Mouse (Mus musculus): ENCODE results near the gene Epb41l5. TPM values are rescaled to one million over a fixed set of nuclear protein-coding genes. Genes with fewer than 3 reads are reported as not detected.

The Epb41l5 gene
- total RNA-seq, 2 experiments from 2014 or later = 5.8 to 6.8 TPM

DNA sequence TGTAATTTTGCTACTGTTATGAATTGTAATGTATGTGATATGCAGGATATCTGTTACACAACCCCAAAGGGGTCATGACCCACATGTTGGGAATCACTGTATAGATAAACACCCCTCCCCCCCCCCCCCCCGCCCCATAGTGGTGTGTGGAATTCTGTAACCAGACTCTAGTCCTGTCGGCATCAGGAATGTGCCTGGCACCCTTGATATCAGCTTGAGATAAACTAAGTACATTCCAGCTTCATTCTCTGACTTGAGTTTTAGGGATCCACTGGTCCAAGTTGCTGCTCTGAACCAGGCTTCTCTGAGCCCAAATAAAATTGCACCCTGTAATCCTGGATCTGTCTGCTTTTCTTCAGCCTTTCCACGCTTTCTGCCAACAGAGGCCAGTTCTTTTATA lies 107.2 kb downstream of the Epb41l5 start:
- no peak for DNase-seq (ENCODE audit: extremely low spot score in 1 of 2, low spot score in 2 of 2)
- intact Hi-C loops (cut with DNase I) = no loop called here

DNA sequence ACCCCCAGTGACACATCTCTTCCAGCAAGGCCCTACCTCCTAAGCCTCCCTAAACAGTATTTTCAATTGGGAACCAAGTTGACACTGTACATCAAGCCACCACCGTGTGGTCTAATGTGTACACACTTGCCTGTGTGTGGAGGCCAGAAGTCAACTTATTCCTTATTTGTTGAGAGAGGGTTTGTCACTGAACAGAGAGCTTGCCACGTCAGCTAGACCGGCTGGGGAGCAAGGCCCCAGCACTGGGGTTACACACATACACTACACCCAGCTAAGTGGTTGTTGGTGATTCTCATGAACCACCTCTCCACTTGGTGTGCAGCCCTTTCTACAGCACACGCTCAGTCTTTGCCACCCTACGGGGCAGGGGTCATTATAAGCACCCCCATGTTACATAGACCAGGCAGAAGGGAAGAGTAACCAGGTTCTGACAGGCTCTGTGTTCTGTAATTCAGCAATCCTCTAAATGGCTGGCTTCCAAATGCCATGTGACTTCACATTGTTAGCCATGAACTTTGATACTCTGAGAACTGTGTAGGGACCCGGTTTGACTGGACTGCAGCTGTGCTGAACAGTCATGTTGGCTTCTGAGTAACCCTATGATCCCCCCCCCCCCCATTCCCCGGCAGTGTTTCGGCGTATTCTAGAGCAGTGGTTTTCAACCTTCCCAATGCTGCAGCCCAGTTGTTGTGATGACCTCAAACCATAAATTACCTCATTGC lies 107.8 kb downstream of the Epb41l5 start:
- intact Hi-C loops (cut with DNase I) = no loop called here
- no peak for DNase-seq (ENCODE audit: extremely low spot score in 1 of 2, low spot score in 2 of 2)

DNA sequence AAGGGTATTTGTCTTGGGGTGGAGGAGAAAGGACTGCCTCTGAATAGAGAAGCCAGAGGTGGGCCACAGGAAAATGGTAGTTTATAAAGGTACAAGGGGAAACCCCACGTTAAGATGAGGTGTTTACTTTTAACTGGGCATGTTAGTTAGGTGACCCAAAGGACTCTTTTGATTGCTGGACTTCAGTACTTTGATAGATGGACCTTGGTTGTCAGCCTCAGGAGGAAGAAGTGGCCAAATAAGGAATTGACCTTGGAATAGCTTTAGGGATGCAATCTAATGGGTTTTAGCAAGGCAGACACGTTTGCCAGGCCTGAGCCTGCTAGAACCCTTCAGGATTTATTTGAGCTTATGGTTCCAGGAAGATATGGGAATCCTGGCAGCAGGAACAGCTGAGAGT lies 109.5 kb downstream of the Epb41l5 start:
- no peak for DNase-seq (ENCODE audit: extremely low spot score in 1 of 2, low spot score in 2 of 2)
- intact Hi-C loops (cut with DNase I) = no loop called here

DNA sequence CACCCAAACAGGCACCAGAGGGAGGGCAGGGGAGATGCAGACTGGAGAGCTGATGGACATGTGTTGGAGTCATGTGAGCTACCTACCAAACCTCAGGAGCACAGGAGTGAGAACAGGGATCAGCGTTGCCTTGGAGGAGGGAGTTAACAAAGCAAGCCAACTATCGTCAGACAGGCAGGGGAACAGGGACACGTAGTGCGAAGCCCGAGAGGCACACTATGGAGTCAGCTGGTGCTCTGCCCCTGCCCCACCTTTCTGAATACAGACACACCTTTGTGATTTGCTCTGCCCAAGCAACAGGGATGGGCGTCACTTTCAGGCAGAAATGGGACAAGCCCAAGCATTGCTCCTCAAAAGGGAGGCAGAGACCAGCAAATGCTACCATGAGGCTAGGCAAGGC lies 111.1 kb downstream of the Epb41l5 start:
- intact Hi-C loops (cut with DNase I) = no loop called here
- DNase-seq (ENCODE audit: extremely low spot score in 1 of 2, low spot score in 2 of 2) = no peak

DNA sequence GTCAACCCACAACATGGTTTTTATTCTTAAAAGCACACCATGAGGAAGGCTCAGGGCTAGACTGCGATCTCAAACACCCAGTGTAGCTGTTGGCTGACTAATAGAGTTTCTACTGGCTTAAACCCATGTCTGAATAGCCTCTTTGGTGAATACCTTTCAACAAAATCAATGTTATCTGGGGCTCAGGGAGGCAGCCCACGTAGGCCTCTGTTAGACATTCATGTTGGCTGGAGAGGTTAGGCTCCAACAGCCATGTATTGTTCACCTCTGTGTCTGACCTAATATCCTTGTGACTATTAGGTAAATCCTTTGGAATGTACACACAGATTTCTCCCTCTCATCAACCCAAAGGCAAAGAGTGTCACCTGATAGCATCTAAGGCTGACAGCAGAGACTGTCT lies 112.7 kb downstream of the Epb41l5 start:
- intact Hi-C loops (cut with DNase I) = no loop called here
- no peak for DNase-seq (ENCODE audit: extremely low spot score in 1 of 2, low spot score in 2 of 2)

DNA sequence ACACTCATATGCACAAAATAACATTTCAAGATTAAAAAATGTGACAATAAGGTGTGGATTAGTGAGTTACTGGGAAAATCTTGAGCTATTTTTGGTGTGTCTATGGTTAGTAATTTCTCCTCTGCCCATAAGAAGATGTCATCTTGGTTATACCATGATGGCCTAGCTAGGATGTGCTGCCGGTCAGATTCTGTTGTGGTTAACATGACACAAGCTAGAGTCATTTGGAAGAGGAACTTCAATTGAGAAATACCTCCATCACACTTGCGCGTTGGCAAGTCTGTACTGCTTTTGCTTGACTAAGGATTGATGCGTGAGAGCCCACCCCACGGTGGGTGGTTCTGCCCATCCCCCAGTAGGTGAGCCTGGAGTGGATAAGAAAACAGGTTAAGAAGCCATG lies 114.5 kb downstream of the Epb41l5 start:
- DNase-seq (ENCODE audit: extremely low spot score in 1 of 2, low spot score in 2 of 2) = no peak
- intact Hi-C loops (cut with DNase I) = no loop called here

DNA sequence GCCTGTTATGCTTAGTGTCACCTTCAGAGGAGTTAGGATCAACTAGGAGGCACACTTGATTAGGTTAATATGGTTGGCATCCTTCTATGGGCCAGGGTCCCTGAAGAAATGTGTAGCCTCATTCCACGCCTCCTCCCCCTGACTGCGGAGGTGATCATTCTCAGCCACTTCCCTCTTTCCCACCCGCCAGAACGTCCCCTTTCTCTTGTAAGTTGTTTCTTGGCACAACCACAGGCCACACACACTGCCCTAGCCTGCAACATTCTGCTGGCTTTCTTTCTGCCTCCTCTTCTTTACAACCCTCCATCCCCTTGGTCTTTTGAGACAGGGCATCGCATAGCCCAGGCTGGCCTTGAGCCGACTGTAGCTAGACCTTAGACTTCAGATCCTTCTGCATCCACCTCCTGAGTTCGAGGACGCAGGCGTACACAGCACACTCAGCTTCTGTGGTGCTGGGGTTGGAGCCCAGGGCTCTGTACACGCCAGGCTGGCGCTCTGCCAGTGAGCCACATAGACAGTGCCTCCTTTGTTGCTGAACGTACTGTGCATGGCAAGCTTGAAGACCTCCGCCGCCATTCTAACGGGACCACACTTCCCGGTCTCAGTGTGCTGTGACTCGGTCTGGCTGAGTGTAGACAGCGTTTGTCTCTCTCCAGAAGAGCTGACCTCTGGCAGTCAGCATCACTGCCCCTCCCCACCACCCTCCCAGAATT lies 115.6 kb downstream of the Epb41l5 start:
- DNase-seq (ENCODE audit: extremely low spot score in 1 of 2, low spot score in 2 of 2) = peak; percentile 23 to 51
- intact Hi-C loops (cut with DNase I) = no loop called here

DNA sequence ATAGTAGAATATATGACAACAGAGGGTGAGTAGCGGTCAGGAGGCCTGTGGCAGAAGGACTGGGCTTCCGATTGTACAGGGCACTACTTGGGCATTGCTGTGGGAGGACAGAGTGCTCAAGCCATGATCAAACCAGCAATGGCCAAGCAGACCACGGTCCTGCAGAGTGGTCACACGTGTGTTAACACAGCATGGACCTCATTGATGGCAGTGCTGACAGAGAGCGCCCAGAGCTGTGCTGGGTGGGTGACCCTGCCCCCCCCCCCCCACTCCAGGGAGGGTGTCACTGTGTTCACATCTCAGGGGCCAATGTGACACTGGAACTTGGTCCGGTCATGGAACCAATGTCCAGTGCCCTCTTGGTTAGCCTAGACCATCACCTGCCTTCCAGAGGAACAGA lies 116.6 kb downstream of the Epb41l5 start:
- DNase-seq (ENCODE audit: extremely low spot score in 1 of 2, low spot score in 2 of 2) = no peak
- intact Hi-C loops (cut with DNase I) = no loop called here

DNA sequence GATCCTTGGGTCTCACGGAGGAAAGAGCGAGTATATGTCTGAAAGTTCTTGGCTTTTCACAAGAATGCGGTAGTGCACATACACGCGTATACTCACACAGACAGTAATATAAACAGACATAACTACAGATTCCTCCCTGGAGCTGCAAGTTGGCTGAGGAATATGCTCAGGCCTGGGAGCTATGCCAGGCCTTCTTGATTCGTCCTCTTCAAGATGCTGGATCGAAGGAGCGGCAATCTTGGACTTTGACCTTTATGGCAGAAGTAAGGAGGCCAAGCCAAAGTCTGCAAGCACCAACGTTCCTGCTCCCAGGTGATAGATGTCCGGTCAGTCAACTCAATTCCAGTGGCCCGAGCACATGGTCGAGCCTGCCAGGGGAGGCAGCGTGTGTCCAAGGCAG lies 117.9 kb downstream of the Epb41l5 start:
- intact Hi-C loops (cut with DNase I) = no loop called here

DNA sequence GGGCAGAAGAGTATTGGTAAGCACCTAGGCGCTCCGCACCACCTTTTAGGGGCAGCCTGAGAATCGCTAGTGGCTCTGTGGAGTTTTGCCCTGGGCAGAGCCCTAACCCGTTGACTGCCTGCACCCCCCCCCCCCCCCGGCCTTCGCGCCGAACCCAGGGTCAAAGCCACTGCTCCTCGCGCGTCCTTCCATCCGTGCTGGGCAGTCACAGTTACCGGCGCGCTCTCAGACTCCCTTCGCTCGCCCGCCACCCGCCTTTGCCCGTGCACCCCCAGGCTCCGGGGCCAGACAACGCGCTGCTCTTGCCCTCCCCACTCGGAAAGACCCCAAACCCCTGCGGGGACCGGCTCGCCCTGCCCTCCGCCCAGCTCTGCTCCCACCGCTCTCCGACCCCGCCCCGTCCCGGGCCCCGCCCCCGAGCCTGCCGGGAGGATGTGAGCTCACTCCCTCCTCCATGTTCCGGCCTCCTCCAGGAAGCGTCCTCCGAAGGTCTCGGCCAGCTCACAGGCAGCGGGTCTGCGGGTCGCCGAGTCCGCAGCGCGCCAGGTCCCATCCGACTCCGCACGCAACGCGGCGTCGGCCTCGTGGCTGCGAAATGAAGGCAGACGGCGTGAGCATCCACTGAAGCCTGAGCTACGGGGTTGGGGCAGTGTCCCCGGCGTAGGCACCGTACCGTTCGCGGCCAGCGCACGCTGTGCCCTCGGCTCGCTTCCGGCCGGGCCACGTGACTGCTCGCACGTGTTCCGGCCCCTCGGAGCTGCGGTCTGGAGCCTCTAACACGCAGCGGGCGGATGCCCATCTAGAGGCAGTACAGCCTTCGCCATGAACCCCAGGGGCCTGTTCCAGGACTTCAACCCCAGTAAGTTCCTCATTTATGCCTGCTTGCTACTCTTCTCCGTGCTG lies 122.9 kb downstream of the Epb41l5 start, which contains the start of gene Tmem185b:
Gene Tmem185b (plus strand): TSS at position 472 of the 903 bp plus-strand sequence.
- intact Hi-C loops (cut with DNase I) = no loop called here

More for the DNA sequence above, 117.9 kb downstream of the Epb41l5 start:
- no peak for DNase-seq (ENCODE audit: extremely low spot score in 1 of 2, low spot score in 2 of 2)

DNA sequence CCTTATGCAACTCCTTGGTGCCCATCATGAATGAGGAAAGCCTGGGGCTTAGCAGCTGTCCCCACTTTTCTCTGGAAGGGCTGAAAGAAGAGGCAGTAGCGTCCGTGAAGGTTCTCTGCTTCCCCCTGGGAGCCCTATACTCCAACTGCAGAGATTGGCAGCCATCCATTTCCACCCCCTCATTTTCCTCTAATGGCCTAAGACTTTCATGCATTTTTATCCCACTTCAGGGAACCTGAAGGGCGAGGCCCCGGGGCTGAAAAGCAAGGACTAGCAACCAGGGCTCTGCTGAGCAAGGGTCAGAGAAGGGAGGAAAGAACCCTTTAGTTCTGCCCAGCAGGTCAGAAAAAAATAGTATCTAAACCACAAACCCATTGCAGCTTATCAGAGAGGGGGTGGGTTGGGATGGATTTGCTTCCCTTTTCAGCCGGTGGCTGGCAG lies 123.8 kb downstream of the Epb41l5 start:
- intact Hi-C loops (cut with DNase I) = no loop called here
- peak; percentile 28 to 72 for DNase-seq (ENCODE audit: extremely low spot score in 1 of 2, low spot score in 2 of 2)

More for the DNA sequence above, 122.9 kb downstream of the Epb41l5 start, which contains the start of gene Tmem185b:
- DNase-seq (ENCODE audit: extremely low spot score in 1 of 2, low spot score in 2 of 2) = peak; percentile 78 to 98

DNA sequence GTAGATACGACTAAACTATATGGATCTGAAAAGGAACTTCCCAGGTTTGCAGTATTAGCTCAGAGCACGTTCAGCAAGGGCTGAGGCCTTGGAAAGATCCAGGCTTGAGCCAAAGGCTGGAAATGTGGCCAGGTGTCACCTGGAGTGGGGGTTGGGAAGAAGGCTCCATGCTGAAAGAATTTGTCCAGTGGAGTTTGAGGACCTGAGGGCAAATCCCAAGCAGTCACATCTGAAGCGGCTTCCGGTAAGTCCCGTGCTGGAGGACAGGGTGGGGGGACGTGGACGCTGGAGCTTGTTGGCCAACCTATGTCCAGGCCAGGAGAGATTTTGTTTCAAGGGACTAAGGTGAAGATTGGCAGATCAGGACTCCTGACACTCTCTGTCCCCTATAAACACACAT lies 125.0 kb downstream of the Epb41l5 start:
- no peak for DNase-seq (ENCODE audit: extremely low spot score in 1 of 2, low spot score in 2 of 2)
- intact Hi-C loops (cut with DNase I) = no loop called here

DNA sequence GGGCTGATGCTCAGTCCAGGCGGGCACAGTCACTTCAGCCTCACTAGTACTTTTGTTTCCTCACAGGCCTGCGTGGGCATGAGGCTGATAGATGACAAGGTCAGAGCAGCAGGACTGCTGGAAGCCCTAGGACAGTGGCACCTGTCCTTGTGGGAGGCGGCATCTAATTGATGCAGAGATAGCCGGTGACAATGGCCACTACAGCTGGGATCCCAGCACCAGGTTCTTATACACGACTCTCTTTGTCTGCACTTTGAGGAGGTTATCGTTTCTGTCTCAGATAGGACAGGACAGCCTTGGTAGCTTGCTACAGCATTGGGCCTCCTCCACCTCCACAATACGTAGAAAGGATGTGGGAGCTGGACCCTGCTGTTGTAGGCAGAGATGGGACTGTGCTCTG lies 125.4 kb downstream of the Epb41l5 start:
- intact Hi-C loops (cut with DNase I) = no loop called here
- no peak for DNase-seq (ENCODE audit: extremely low spot score in 1 of 2, low spot score in 2 of 2)

DNA sequence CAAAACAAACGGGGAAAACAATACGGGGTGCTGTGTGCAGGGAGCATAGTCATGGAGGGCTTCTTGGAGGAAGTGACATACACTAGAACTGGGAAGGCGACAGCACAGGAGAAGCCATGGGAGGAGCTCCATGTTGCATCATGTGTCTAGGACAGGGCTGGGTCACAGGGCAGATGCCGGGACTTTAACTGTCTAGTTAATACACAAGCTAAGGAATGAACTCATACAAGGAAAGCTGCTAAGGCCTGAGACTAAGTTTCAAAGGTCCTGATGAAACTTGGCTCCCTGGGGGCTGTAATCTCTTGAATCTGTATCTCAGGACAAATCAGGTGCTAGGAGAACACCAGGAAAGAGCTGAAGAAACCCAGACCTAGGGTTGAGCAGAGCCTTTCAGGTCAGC lies 126.1 kb downstream of the Epb41l5 start:
- DNase-seq (ENCODE audit: extremely low spot score in 1 of 2, low spot score in 2 of 2) = no peak
- intact Hi-C loops (cut with DNase I) = no loop called here

DNA sequence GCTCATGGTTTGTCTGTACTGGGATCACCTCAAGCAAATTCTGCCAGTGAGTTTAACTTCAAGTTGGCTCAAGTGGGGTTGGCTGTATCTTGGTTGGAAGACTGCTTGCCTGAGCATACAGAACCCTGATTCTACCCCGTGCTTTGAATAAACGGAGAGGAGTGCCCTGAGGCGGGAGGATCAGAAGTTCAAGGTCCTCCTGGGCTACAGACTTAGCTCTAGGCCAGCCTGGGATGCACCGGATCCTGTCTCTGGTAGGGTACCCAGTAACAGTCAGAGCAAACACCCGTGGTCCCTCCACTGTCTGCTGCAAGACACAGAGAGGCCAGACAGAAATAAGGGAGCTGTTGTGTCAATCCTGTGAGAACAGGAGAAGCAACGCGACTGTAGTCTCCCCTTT lies 127.1 kb downstream of the Epb41l5 start:
- intact Hi-C loops (cut with DNase I) = no loop called here
- no peak for DNase-seq (ENCODE audit: extremely low spot score in 1 of 2, low spot score in 2 of 2)

DNA sequence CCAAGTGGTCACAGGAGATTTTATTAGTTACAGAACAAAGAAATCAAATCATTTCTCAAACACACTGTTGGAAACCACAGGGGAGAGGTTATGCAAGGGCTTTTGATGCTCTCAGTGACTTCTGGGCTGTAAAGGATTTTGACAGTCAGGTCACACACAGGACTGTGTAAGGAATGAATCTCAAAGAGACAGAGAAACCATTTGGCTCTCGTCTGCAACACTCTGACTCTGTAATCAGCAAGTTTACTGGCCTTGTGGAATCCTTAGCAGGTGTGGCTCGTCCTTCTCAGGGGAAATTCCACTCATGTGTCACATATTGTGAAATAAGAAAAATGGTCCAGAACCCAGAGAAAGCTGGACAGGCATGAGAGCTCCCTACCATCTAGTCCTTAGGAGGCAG lies 127.8 kb downstream of the Epb41l5 start:
- intact Hi-C loops (cut with DNase I) = no loop called here
- DNase-seq (ENCODE audit: extremely low spot score in 1 of 2, low spot score in 2 of 2) = no peak

DNA sequence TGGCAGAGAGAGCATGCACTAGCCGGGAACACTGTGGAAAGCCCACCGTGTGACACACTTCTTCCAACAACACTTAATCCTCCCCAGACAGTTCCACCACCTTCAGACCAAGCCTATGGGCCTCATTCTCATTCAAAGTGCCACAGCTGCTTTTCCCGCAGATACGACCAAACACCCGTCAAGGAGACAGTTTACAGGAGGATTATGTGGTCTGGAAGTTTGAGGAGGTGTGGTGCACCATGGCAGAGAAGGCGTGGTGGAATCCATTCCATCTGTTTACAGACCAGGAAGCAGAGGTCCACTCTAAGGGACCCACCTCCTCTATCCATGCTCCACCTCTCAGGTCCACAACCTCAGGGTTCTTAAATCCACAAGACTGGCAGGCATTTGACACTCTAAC lies 129.5 kb downstream of the Epb41l5 start:
- DNase-seq (ENCODE audit: extremely low spot score in 1 of 2, low spot score in 2 of 2) = no peak
- intact Hi-C loops (cut with DNase I) = no loop called here

DNA sequence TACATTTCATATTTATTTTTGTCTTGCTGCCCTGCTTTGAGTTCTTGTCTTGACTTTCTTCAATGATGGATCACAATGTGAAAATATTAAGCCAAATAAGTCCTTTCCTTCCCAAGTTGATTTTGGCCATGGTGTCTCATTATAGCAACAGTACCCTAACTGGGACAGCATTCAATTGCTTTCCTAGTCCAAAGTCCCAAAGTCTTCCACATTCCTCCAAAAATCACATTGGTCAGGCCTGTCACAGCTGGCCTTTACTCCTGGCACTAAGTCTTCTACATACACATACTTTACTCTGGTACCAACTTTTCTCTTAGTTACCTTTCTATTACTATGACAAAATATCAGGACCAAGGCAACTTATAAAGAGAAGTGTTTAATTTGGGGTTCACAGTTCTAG lies 130.0 kb downstream of the Epb41l5 start:
- DNase-seq (ENCODE audit: extremely low spot score in 1 of 2, low spot score in 2 of 2) = no peak
- intact Hi-C loops (cut with DNase I) = no loop called here

DNA sequence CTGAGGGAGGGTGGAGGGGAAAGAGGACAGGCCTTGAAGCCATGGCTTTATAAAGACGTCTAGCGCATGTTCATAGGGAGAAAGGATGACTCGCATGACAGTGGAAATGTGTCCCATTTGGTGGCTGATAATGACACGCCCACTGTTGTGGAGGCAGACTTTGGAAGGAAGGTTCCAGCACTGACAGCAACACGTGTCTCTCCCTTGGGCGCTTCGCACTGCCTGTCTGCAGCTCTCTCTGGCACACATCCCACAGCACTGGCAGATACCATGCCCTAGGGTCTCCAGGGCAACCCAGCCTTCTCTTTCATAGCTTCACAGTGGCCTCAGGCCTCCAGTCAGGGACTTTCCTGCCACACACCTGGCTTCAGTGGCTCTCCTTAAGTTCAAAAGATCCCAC lies 130.7 kb downstream of the Epb41l5 start:
- DNase-seq (ENCODE audit: extremely low spot score in 1 of 2, low spot score in 2 of 2) = no peak
- intact Hi-C loops (cut with DNase I) = no loop called here
